Mouse (Mus musculus): ENCODE data around the gene Chrna10. TPM values are rescaled to one million over a fixed set of nuclear protein-coding genes. Genes with fewer than 3 reads are reported as not detected.

The Chrna10 gene
- total and polyA plus RNA-seq, 3 experiments, result not detected

- no peaks in the 10 kb centered on the region for H3K4me1 ChIP-seq (ENCODE audit: control insufficient read depth in 1 of 2, insufficient read depth in 2 of 2, low read length in 2 of 2)
- no peaks in the 10 kb centered on the region for H3K9me3 ChIP-seq (replicated peaks; ENCODE audit: insufficient read depth, low read length)
- no peak for DNase-seq (ENCODE audit: low read depth, low spot score)
- H3K9ac ChIP-seq (ENCODE audit: control insufficient read depth, low read depth, low read length, poor library complexity, severe bottlenecking), result no peak overlapping the region
- H3K79me2 ChIP-seq (ENCODE audit: control insufficient read depth, insufficient read depth, low read length, poor library complexity), result no peaks in the 10 kb centered on the region
- no peak overlapping the region for H3K27ac ChIP-seq (ENCODE audit: control insufficient read depth, low read depth, low read length)
- no peaks in the 10 kb centered on the region for H3K27me3 ChIP-seq (ENCODE audit: control insufficient read depth in 1 of 2, insufficient read depth in 2 of 2, low read length in 2 of 2)
- H3K4me3 ChIP-seq (ENCODE audit: control insufficient read depth in 1 of 2, insufficient read depth in 1 of 2, low read depth in 2 of 2, low read length in 2 of 2), result no peak overlapping the region
- TF ChIP-seq TAL1 (IDR thresholded peaks at IDR 0.05; ENCODE audit: low read length), result no peak
- TF ChIP-seq USF1 (IDR thresholded peaks at IDR 0.05; ENCODE audit: low read depth, low read length), result no peak
- no peak for TF ChIP-seq ZKSCAN1 (IDR thresholded peaks at IDR 0.05; ENCODE audit: low read depth, low read length)
- TF ChIP-seq SMC3 (IDR thresholded peaks at IDR 0.05; ENCODE audit: low read depth, low read length), result no peak
- H3K36me3 ChIP-seq (ENCODE audit: control insufficient read depth in 1 of 2, insufficient read depth in 2 of 2, low read length in 2 of 2), result peaks cover 0 to 64% of the 10 kb centered on the region in 2 experiments; a peak in 2 of 4 replicates
Observed at GRCm38 (mm10) chr7:102132395-102132794, 15.8 kb upstream of the Chrna10 start.

DNA sequence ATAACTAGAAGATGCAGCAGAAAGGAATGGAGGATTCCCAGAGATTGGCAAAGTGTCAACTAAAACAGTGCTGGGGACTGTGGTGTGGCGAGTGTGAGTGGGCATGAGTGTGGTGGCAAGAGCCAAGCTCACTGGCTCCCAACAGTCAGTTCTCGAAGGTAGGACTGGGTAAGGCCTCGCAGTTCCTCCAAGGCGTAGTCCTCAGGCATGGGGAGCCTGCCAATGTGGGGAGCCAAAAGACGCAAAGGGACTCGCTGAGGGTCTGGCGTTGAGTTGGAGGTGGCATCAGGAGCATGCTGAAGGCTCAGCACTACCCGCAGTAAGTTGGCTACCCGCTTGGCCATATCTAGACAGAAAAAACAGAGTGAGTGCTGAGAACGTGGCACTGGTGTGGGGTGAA lies 3.7 kb upstream of the Chrna10 start:
- Histone ChIP-seq H3K27ac (ENCODE audit: control insufficient read depth, low read depth, low read length) (no peak overlapping the region), H3K4me1 (ENCODE audit: control insufficient read depth in 1 of 2, insufficient read depth in 2 of 2, low read length in 2 of 2) (no peaks in the 10 kb centered on the region), H3K79me2 (ENCODE audit: control insufficient read depth, insufficient read depth, low read length, poor library complexity) (no peaks in the 10 kb centered on the region), H3K9ac (ENCODE audit: control insufficient read depth, low read depth, low read length, poor library complexity, severe bottlenecking) (no peak overlapping the region), H3K27me3 (ENCODE audit: control insufficient read depth in 1 of 2, insufficient read depth in 2 of 2, low read length in 2 of 2) (no peaks in the 10 kb centered on the region; a peak in 1 of 4 replicates), H3K9me3 (replicated peaks; ENCODE audit: insufficient read depth, low read length) (no peaks in the 10 kb centered on the region), H3K36me3 (ENCODE audit: control insufficient read depth in 1 of 2, insufficient read depth in 2 of 2, low read length in 2 of 2) (peaks cover 0 to 23% of the 10 kb centered on the region in 2 experiments; a peak in 2 of 4 replicates), H3K4me3 (ENCODE audit: control insufficient read depth in 1 of 2, insufficient read depth in 1 of 2, low read depth in 2 of 2, low read length in 2 of 2) (no peak overlapping the region)
- no peak for DNase-seq (ENCODE audit: low read depth, low spot score)
- TF ChIP-seq POLR2A (IDR thresholded peaks at IDR 0.05; ENCODE audit: control insufficient read depth in 1 of 2, insufficient read depth in 1 of 2, low read depth in 1 of 2, low read length in 2 of 2, poor library complexity in 1 of 2) (no peak), UBTF (IDR thresholded peaks at IDR 0.05; ENCODE audit: borderline replicate concordance, insufficient read depth, low read depth, low read length) (no peak), CHD2 (IDR thresholded peaks at IDR 0.05; ENCODE audit: low read length) (no peak), GATA1 (IDR thresholded peaks at IDR 0.05; ENCODE audit: low read depth, low read length) (no peak), POLR2AphosphoS5 (IDR thresholded peaks at IDR 0.05; ENCODE audit: borderline replicate concordance, low read depth, low read length) (no peak), USF1 (IDR thresholded peaks at IDR 0.05; ENCODE audit: low read depth, low read length) (no peak), TBP (IDR thresholded peaks at IDR 0.05; ENCODE audit: low read depth, low read length) (no peak), JUND (IDR thresholded peaks at IDR 0.05; ENCODE audit: low read depth, low read length) (no peak), ZKSCAN1 (IDR thresholded peaks at IDR 0.05; ENCODE audit: low read depth, low read length) (no peak), GABPA (IDR thresholded peaks at IDR 0.05; ENCODE audit: low read depth, low read length) (no peak), E2F4 (IDR thresholded peaks at IDR 0.05; ENCODE audit: borderline replicate concordance, low read depth, low read length) (no peak), MAFK (IDR thresholded peaks at IDR 0.05; ENCODE audit: borderline replicate concordance, low read depth, low read length) (no peak), HCFC1 (IDR thresholded peaks at IDR 0.05; ENCODE audit: low read depth, low read length) (no peak), ZMIZ1 (IDR thresholded peaks at IDR 0.05; ENCODE audit: low read depth, low read length) (no peak), NELFE (IDR thresholded peaks at IDR 0.05; ENCODE audit: low read depth, low read length) (no peak), TCF12 (IDR thresholded peaks at IDR 0.05; ENCODE audit: low read depth, low read length) (no peak)
